In genomic region chr19:47230682-47231081, GRCm38 (mm10) we compare ENCODE assay signal across 21 mouse cellular contexts. TPM values are rescaled to one million over a fixed set of nuclear protein-coding genes. Genes with fewer than 3 reads are reported as not detected.
"Had no signal": no experiment of that assay in that cellular context is flagged by ENCODE, and none has a peak within 500 bp of the region (broad histone marks: within the 10 kb centered on the region; RNA-seq: fewer than 3 reads in every experiment).

No protein-coding gene starts in this region.

- H3K4me3 ChIP-seq: layer of hippocampus, adult 2 months; left cerebral cortex, adult 2 months; limb, embryonic 12.5 days; liver, embryonic 12.5 days; liver, embryonic 15.5 days; lung, embryonic 15.5 days; megakaryocyte, embryonic 14.5 days; midbrain, embryonic 10.5 days; midbrain, embryonic 13.5 days had no signal

- H3K27ac ChIP-seq: kidney, postnatal 0 days; layer of hippocampus, adult 2 months; left cerebral cortex, adult 2 months; limb, embryonic 12.5 days; liver, embryonic 12.5 days; liver, embryonic 15.5 days; lung, embryonic 15.5 days; midbrain, embryonic 10.5 days; midbrain, embryonic 13.5 days had no signal

- DNase-seq: kidney, postnatal 25 days; layer of hippocampus, adult 9-11 months; layer of hippocampus, postnatal 36 days; liver; lung, adult 18-20 months; lung, postnatal 10 days; lung, postnatal 36 days; right cerebral cortex, postnatal 25 days; thymus, adult 18-20 months; thymus, postnatal 36 days had no signal

RNA-seq across cellular contexts. Expression of gene Neurl1a, which starts 52.1 kb away (rescaled TPM):
- total RNA-seq: monocyte, adult 5-6 weeks had no signal
